Mouse (Mus musculus): Measurements from ENCODE around the gene Fkbp9.

DNA sequence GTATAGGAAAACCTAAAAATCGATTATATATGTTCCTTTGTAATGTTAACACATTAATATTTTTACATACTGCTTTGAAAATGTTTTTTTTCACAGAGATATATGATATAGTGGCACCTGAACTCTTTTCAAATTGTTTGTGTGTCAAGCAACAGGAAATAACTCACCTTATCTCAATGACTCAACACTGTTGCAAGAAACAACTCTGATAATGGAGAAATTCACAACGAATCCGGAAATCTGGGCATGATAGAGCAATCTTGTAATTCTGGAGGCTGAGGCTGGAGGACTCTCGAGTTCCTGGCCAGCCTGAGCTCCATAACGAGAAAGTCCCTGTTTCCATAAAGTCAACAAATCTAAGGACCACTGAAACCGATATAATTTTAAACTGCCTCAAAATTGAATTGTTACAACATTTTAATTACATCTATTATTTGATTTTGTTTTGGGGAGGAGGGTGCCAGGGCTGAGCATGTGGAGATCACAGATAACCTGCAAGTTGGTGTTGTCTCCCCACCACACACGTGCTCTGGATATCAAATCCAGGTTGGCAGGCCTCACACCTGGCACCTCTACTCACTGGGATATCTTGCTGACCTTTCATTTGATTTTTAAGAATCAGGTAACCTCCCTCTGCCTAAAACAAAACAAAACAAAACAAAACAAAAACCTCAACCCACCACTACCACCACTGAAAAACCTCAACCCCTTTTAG, 87.6 kb downstream of the Fkbp9 start:
- TF ChIP-seq CTCF (IDR thresholded peaks at IDR 0.05), result no peak
- no peak for TF ChIP-seq EP300 (IDR thresholded peaks at IDR 0.05)

All from lung, postnatal 0 days (tissue).